Mouse (Mus musculus): Measurements from ENCODE around the gene Rtl5.

DNA sequence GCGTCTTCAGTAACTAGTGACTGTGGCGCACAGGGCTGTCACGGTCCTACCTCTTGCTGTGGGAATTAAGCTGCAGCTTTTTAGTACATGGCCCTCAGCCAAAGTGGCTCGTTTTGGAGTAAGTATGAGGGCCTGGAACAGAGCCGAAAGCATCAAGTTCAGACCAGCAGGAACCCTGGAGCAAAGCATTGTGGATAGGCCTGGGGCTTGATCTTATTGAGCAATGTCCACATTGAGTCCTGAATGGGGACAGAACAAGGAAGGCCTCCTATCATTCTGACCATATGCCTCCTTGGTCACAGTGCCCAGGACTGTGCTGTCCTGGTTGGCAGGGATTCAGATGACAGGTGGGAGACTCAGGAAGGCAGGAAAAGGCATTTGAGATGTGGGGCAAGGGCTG is 10.9 kb downstream of the Rtl5 start:
- TF ChIP-seq GATA1 (IDR thresholded peaks at IDR 0.05; ENCODE audit: borderline replicate concordance, low read length) (no peak), FLI1 (IDR thresholded peaks at IDR 0.05; ENCODE audit: low read length) (no peak)
